Mouse (Mus musculus): ENCODE measurements at regions not wholly inside any gene's neighbourhood (a gene's known extent, or its start where the extent isn't known, plus 50 kb on each side); places are given as distances from the start of the nearest gene placed in this dataset.

DNA sequence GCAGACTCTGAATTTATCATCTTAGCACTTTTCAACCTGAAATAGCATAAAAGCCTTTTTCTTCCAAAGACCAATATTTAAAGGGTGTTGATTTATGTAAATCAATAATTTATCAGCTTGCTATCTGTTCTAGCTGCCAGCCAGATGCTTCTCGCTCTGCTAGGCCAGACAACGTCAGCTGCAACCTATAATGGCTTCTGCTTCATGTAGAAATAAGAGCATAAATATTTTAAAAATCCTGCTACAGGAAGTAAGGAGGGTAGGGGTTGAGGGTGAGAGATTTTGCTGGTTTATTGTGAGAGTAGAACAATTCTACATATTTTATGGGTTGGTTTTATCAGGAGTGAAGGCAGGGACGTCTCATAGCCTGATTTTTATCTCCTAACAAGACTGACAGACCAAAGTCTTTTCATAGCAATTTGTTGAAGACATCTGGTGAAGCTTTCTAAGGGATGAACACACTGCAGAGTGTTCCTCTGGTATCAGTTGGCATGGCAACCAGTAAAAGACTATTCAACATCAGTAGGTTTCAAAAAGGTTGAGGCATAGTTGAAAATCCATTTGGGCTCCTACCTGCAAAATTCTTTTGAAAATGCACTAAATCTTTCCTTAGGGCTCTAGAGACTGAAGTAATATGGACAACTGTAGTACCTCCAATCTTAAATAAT lies 456.7 kb downstream of the Isl1 start:
- Histone ChIP-seq H3K36me3 (replicated peaks) (no peaks in the 10 kb centered on the region), H3K27me3 (ENCODE audit: insufficient read depth, low read length) (no peaks in the 10 kb centered on the region), H3K9me3 (replicated peaks) (peaks cover 6% of the 10 kb centered on the region), H3K4me3 (ENCODE audit: low read depth, low read length) (no peak overlapping the region), H3K4me1 (ENCODE audit: insufficient read depth, low read depth, low read length) (no peaks in the 10 kb centered on the region)
- no peak for TF ChIP-seq TAL1 (conservative IDR thresholded peaks at IDR 0.05; ENCODE audit: low read depth, low read length)
- no peak for TF ChIP-seq GATA2 (IDR thresholded peaks at IDR 0.05; ENCODE audit: borderline replicate concordance, low read depth, low read length)
- no peak for TF ChIP-seq POLR2AphosphoS5 (IDR thresholded peaks at IDR 0.05; ENCODE audit: insufficient replicate concordance, low read depth, low read length)
- no peak for TF ChIP-seq CTCF (IDR thresholded peaks at IDR 0.05; ENCODE audit: low read depth, low read length)
- no peak for TF ChIP-seq GATA1 (IDR thresholded peaks at IDR 0.05; ENCODE audit: borderline replicate concordance, low read length)
- no peak for ATAC-seq (ENCODE audit: extremely low read depth, insufficient number of reproducible peaks, low FRiP score, poor library complexity, severe bottlenecking)
- no peak for DNase-seq (ENCODE audit: low spot score)

DNA sequence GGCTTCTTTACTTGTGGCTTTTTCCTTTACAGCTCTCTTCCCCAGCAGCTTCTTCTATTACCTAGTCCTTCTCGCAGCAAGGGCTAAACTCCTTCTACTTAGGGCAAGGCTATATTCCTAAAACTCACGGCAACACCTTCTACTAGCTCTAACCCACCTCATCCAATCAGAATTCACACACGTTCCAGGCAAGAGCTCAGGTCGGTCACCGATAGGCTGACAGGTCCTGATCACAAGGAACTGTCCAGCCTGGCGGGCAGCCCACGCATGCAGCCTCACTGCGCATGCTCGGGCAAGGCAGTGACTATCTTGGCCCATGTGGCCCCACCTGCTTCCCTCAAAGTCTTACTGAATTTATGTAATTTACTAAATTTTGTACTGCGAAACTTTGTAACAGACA lies 466.4 kb downstream of the Isl1 start:
- Histone ChIP-seq H3K4me3 (ENCODE audit: low read depth, low read length) (no peak overlapping the region), H3K36me3 (replicated peaks) (no peaks in the 10 kb centered on the region), H3K27me3 (ENCODE audit: insufficient read depth, low read length) (no peaks in the 10 kb centered on the region), H3K4me1 (ENCODE audit: insufficient read depth, low read depth, low read length) (no peaks in the 10 kb centered on the region), H3K9me3 (replicated peaks) (0 out of 2 replicates have a peak, but pooled peaks cover 4% of the 10 kb centered on the region)
- DNase-seq (ENCODE audit: low spot score) = no peak
- no peak for TF ChIP-seq CTCF (IDR thresholded peaks at IDR 0.05; ENCODE audit: low read depth, low read length)
- TF ChIP-seq POLR2AphosphoS5 (IDR thresholded peaks at IDR 0.05; ENCODE audit: insufficient replicate concordance, low read depth, low read length) = no peak
- TF ChIP-seq GATA1 (IDR thresholded peaks at IDR 0.05; ENCODE audit: borderline replicate concordance, low read length) = no peak
- TF ChIP-seq TAL1 (conservative IDR thresholded peaks at IDR 0.05; ENCODE audit: low read depth, low read length) = no peak
- no peak for TF ChIP-seq GATA2 (IDR thresholded peaks at IDR 0.05; ENCODE audit: borderline replicate concordance, low read depth, low read length)
- no peak for ATAC-seq (ENCODE audit: extremely low read depth, insufficient number of reproducible peaks, low FRiP score, poor library complexity, severe bottlenecking)

DNA sequence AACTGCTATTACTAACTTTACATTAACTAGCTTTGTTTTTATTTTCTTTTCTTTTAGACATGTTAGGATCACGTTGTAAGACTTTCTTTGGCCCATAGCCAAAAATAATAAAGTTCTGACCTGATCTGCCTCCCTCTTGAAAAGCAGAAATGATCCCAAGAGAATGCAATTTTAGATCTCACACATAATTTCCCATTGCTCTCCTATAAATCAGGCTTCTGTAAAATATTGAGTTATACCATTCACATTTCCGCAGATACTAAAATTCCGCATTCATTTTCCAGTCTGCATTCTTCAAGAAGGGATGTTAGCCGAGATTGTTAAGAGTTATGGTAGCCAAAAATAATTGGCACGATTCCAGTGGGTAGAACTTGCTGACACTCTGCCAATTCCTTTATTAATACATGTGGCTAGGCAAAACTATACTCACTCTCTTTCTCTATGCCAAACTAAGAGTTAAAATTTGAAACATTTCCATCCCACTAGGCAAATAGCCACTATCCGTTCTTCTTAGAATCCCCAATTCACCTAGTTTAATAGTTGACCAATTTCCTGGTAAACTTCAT lies 473.2 kb downstream of the Isl1 start:
- no peak for TF ChIP-seq CTCF (IDR thresholded peaks at IDR 0.05; ENCODE audit: low read depth, low read length)
- no peak for TF ChIP-seq GATA1 (IDR thresholded peaks at IDR 0.05; ENCODE audit: borderline replicate concordance, low read length)
- TF ChIP-seq TAL1 (conservative IDR thresholded peaks at IDR 0.05; ENCODE audit: low read depth, low read length) = no peak
- no peak for TF ChIP-seq GATA2 (IDR thresholded peaks at IDR 0.05; ENCODE audit: borderline replicate concordance, low read depth, low read length)
- no peak for TF ChIP-seq POLR2AphosphoS5 (IDR thresholded peaks at IDR 0.05; ENCODE audit: insufficient replicate concordance, low read depth, low read length)
- DNase-seq (ENCODE audit: low spot score) = no peak

DNA sequence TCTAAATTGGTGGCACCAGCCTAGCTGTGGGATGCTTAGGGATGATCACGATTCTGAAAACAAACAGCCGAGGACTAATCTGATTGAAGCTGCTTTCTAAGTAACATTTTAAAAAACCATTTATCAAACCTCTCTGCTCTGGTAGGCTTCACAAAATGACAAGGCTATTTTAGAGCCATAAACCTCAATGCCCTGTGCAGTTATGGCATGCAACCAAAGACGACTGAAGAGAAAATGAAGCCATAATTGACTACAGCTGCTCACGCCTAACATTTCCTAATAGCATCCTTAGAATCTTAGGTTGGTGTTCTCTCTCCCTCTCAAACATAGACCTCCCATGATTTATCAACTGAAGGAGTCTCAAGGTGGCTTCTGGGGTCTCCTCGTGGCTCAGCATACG lies 484.3 kb downstream of the Isl1 start:
- Histone ChIP-seq H3K27me3 (ENCODE audit: insufficient read depth, low read length) (no peaks in the 10 kb centered on the region), H3K4me3 (ENCODE audit: low read depth, low read length) (no peak overlapping the region), H3K36me3 (replicated peaks) (no peaks in the 10 kb centered on the region), H3K4me1 (ENCODE audit: insufficient read depth, low read depth, low read length) (no peaks in the 10 kb centered on the region), H3K9me3 (replicated peaks) (no peaks in the 10 kb centered on the region; the same call in 1 of the 2 replicates)
- ATAC-seq (ENCODE audit: extremely low read depth, insufficient number of reproducible peaks, low FRiP score, poor library complexity, severe bottlenecking) (no peak), DNase-seq (ENCODE audit: low spot score) (no peak)
- TF ChIP-seq CTCF (IDR thresholded peaks at IDR 0.05; ENCODE audit: low read depth, low read length) (no peak), GATA2 (IDR thresholded peaks at IDR 0.05; ENCODE audit: borderline replicate concordance, low read depth, low read length) (no peak), POLR2AphosphoS5 (IDR thresholded peaks at IDR 0.05; ENCODE audit: insufficient replicate concordance, low read depth, low read length) (no peak), GATA1 (IDR thresholded peaks at IDR 0.05; ENCODE audit: borderline replicate concordance, low read length) (no peak), TAL1 (conservative IDR thresholded peaks at IDR 0.05; ENCODE audit: low read depth, low read length) (no peak)

More for the DNA sequence above, 473.2 kb downstream of the Isl1 start:
- Histone ChIP-seq H3K4me1 (ENCODE audit: insufficient read depth, low read depth, low read length) (no peaks in the 10 kb centered on the region), H3K36me3 (replicated peaks) (no peaks in the 10 kb centered on the region), H3K9me3 (replicated peaks) (peaks cover 4% of the 10 kb centered on the region; the same call in 1 of the 2 replicates), H3K27me3 (ENCODE audit: insufficient read depth, low read length) (no peaks in the 10 kb centered on the region), H3K4me3 (ENCODE audit: low read depth, low read length) (no peak overlapping the region)
- ATAC-seq (ENCODE audit: extremely low read depth, insufficient number of reproducible peaks, low FRiP score, poor library complexity, severe bottlenecking) = no peak

DNA sequence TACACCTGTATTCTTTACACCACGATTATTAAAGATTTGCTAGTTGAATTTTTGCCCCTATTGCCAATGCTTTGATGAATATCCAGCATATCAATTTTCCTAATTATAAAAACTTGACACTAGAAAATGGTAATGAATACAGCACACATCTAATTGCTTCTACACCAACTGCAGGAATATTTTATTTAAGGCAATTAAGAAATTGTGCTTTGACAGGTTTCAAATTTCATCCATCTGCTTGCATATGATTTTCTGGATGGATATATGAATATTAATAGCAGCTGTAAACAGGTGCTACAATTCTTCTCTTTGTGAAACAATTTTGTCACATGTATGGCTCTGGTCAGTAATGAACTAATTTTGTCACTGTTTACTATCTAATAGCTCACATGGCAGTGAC lies 487.0 kb downstream of the Isl1 start:
- no peak for ATAC-seq (ENCODE audit: extremely low read depth, insufficient number of reproducible peaks, low FRiP score, poor library complexity, severe bottlenecking)

DNA sequence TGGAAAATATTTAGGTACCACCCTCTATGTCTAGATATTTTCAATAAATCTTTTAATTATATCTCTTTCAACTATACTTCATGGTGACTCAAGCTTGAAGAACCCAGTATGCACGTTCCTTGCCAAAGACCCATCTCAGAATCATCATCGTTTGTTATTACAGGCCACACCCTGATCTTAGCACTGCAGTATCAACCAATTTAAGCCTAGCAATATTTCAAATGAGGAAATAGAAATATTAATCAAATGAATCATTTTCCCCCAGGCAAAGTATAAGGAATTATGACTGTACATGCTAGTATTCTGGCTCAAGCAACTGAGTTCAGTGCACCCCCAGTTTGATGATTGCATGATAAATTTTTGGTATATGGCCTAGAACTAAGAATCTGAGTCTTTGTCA lies 495.3 kb downstream of the Isl1 start:
- ATAC-seq (ENCODE audit: extremely low read depth, insufficient number of reproducible peaks, low FRiP score, poor library complexity, severe bottlenecking) = no peak
- Histone ChIP-seq H3K4me3 (ENCODE audit: low read depth, low read length) (no peak overlapping the region), H3K9me3 (replicated peaks) (0 out of 2 replicates have a peak, but pooled peaks cover 3% of the 10 kb centered on the region), H3K27me3 (ENCODE audit: insufficient read depth, low read length) (no peaks in the 10 kb centered on the region), H3K4me1 (ENCODE audit: insufficient read depth, low read depth, low read length) (no peaks in the 10 kb centered on the region), H3K36me3 (replicated peaks) (no peaks in the 10 kb centered on the region)
- DNase-seq (ENCODE audit: low spot score) = no peak
- no peak for TF ChIP-seq GATA2 (IDR thresholded peaks at IDR 0.05; ENCODE audit: borderline replicate concordance, low read depth, low read length)
- no peak for TF ChIP-seq GATA1 (IDR thresholded peaks at IDR 0.05; ENCODE audit: borderline replicate concordance, low read length)
- no peak for TF ChIP-seq CTCF (IDR thresholded peaks at IDR 0.05; ENCODE audit: low read depth, low read length)
- TF ChIP-seq POLR2AphosphoS5 (IDR thresholded peaks at IDR 0.05; ENCODE audit: insufficient replicate concordance, low read depth, low read length) = no peak
- no peak for TF ChIP-seq TAL1 (conservative IDR thresholded peaks at IDR 0.05; ENCODE audit: low read depth, low read length)

More for the DNA sequence above, 487.0 kb downstream of the Isl1 start:
- no peaks in the 10 kb centered on the region for H3K36me3 ChIP-seq (replicated peaks)
- H3K27me3 ChIP-seq (ENCODE audit: insufficient read depth, low read length) = no peaks in the 10 kb centered on the region
- TF ChIP-seq CTCF (IDR thresholded peaks at IDR 0.05; ENCODE audit: low read depth, low read length) = no peak
- no peak for TF ChIP-seq GATA1 (IDR thresholded peaks at IDR 0.05; ENCODE audit: borderline replicate concordance, low read length)
- no peak for TF ChIP-seq GATA2 (IDR thresholded peaks at IDR 0.05; ENCODE audit: borderline replicate concordance, low read depth, low read length)
- no peak for TF ChIP-seq POLR2AphosphoS5 (IDR thresholded peaks at IDR 0.05; ENCODE audit: insufficient replicate concordance, low read depth, low read length)
- TF ChIP-seq TAL1 (conservative IDR thresholded peaks at IDR 0.05; ENCODE audit: low read depth, low read length) = no peak
- H3K4me3 ChIP-seq (ENCODE audit: low read depth, low read length) = no peak overlapping the region
- no peaks in the 10 kb centered on the region; the same call in 1 of the 2 replicates for H3K9me3 ChIP-seq (replicated peaks)
- no peaks in the 10 kb centered on the region for H3K4me1 ChIP-seq (ENCODE audit: insufficient read depth, low read depth, low read length)
- DNase-seq (ENCODE audit: low spot score) = no peak

Data from G1E (cell line).